Mouse (Mus musculus) adrenal gland, adult 8-10 months (tissue): ENCODE measurements around the gene Emc8. TPM values are rescaled to one million over a fixed set of nuclear protein-coding genes. Genes with fewer than 3 reads are reported as not detected.

Experiments used
- total RNA-seq, 4 experiments: library from RNA; stranded (reverse); gene quantifications; 2 replicates each; pipeline ENCODE4 v1.2.4; 2022

Emc8 gene
- total RNA-seq, 4 experiments from 2014 or later: 80.9 to 130 (median 112) TPM

Other genes starting within 250 kb of the Emc8 start
- 1 to 10 TPM; 5.2 to 10.0 (median 6.5) TPM for gene Gins2, start 79.3 kb downstream of the Emc8 start, total RNA-seq
- gene 1190005I06Rik, start 20.9 kb downstream of the Emc8 start, total RNA-seq: 10 to 100 TPM in 1 of 4 experiments, 1 to 10 TPM in 3; 5.6 to 10.8 (median 7.9) TPM
- gene Gm27021, start 494 bp downstream of the Emc8 start, total RNA-seq: 1 to 10 TPM in 1 of 4 experiments, not detected in 3; 1.4 TPM
- gene Cox4i1, start 351 bp downstream of the Emc8 start, total RNA-seq: 1,000 to 10,000 TPM in 3 of 4 experiments, 100 to 1,000 TPM in 1; 952 to 1,243 (median 1,190) TPM
- 10 to 100 TPM; 19.5 to 46.7 (median 34.6) TPM for gene Irf8, start 67.8 kb upstream of the Emc8 start, total RNA-seq